Mouse (Mus musculus): Measurements from ENCODE around the gene Vmn2r17. TPM values are rescaled to one million over a fixed set of nuclear protein-coding genes. Genes with fewer than 3 reads are reported as not detected.

The Vmn2r17 gene
- polyA plus RNA-seq (2015; fragmentation: Nextera tagmentation; extraction: Ambion mirVana), result not detected in 2 replicates

DNA sequence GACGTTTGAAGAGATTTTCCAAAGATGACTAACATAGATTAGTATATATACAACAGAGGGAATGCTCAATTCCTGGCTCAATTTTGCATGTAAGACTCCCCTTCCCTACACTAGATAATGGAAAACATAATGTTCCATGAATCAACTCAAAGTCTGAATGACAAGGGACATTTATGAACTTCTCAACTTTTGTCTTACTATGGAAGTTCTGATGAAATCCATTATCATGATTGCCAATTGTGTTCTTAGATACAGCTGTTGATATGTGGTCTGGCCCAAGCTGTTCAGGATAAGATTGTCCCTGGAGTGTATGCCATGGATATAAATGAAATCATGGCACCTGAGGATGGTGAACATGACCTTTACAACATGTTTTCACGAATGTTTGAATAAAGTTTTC is at the start of gene Vmn2r17:
Gene Vmn2r17, plus strand, starts transcription at position 301 of the 400 bp plus-strand sequence.

Other genes starting within 250 kb of the Vmn2r17 start
- gene Vmn2r13, start 227.5 kb upstream of the Vmn2r17 start, polyA plus RNA-seq (2015; fragmentation: Nextera tagmentation; extraction: Ambion mirVana), result not detected in 2 replicates
- not detected in 2 replicates for gene Vmn2r14, start 195.0 kb upstream of the Vmn2r17 start, polyA plus RNA-seq (2015; fragmentation: Nextera tagmentation; extraction: Ambion mirVana)
- not detected in 2 replicates for gene Vmn2r15, start 122.0 kb upstream of the Vmn2r17 start, polyA plus RNA-seq (2015; fragmentation: Nextera tagmentation; extraction: Ambion mirVana)
- gene Vmn2r16, start 89.5 kb upstream of the Vmn2r17 start, polyA plus RNA-seq (2015; fragmentation: Nextera tagmentation; extraction: Ambion mirVana), result not detected in 2 replicates
- gene Crlf2, start 139.3 kb downstream of the Vmn2r17 start, polyA plus RNA-seq (2015; fragmentation: Nextera tagmentation; extraction: Ambion mirVana), result 21.0 and 24.8 TPM in 2 replicates

All from urinary bladder, postnatal 0 days (tissue).